Mouse (Mus musculus) Patski (cell line): ENCODE data around the gene Cenpm. TPM values are rescaled to one million over a fixed set of nuclear protein-coding genes. Genes with fewer than 3 reads are reported as not detected.

ENCODE experiments used
- ATAC-seq: fragments of 100-300 bp; one replicate; pipeline ENCODE4 v1.8.0; 2021
- CTCF ChIA-PET: fragments of 350-600 bp; sonication (Branson Sonifier 250); formaldehyde crosslinking; loops from one replicate; lab custom pipeline; 2022; ENCODE audit warnings: inconsistent platforms; lab: Charles Lee
- POLR2A ChIA-PET: fragments of 350-600 bp; sonication (Branson Sonifier 250); formaldehyde crosslinking; loops from one replicate; lab custom pipeline; 2022; ENCODE audit warnings: antibody characterized with exemption, inconsistent platforms; lab: Charles Lee
- DNase-seq: peaks from one replicate; pipeline ENCODE4 v3.0.0-alpha.2; 2011; ENCODE audit warnings: low read depth, low spot score
- H3K27me3 ChIP-seq: fragments of 371-371 bp; one replicate; pipeline ENCODE4 v1.5.1; 2021
- CTCF ChIP-seq: fragments of 100-300 bp; IDR thresholded peaks from one replicate; pipeline ENCODE4 v1.5.1; 2021
- in situ Hi-C: fragments of 300-500 bp; cut with MboI; formaldehyde crosslinking; loops from 3 replicates; pipeline ENCODE4 v1.11.1; 2018; ENCODE audit warnings: low pct_unique_long_range_greater_than_20kb, mixed read lengths
- polyA plus RNA-seq: library from polyadenylated mRNA; unstranded; gene quantifications from one replicate; pipeline ENCODE4 v1.2.3, GENCODE M21; 2021

Gene Cenpm
- polyA plus RNA-seq: 17.7 TPM

GRCm38 (mm10) chr15:82244115-82244804 is at the start of gene Cenpm:
Gene Cenpm, minus strand, starts transcription at chr15:82244748.
- no peak for TF ChIP-seq CTCF
- in situ Hi-C loops: no loop called here
- no peaks in the 10 kb centered on the region for H3K27me3 ChIP-seq
- ATAC-seq (peak; percentile 95), DNase-seq (peak; percentile 17)
- ChIA-PET CTCF (interaction anchor here (0.7 to 1.4 kb wide), 2 partner anchors 13 to 80 kb away, joined by 3 read pairs; no protein-coding TSS in a partner anchor), POLR2A (no interaction called here)

DNA sequence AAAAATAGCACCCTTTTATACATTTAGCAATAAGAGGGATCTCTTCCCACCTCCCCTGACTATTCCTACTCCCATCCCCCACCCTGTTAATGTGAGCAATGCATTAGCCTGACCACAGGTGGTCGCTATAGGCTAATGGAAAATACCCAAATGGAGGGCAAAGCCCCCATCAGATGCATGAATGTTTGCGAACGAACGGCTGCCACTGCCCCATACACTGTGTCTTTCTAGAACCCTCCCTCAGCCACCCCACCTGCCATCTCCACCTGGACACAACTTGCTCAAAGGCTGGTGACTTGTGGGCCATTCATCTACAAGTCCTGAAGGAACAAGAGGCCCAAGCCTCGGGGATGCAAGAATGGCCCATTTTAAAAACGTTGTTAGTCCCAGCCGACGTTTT is 49.5 kb upstream of the Cenpm start:
- in situ Hi-C loops: no loop called here

GRCm38 (mm10) chr15:82293271-82293711 is 48.7 kb upstream of the Cenpm start:
- TF ChIP-seq CTCF: no peak
- in situ Hi-C loops: no loop called here

More for the DNA sequence above, 49.5 kb upstream of the Cenpm start:
- POLR2A ChIA-PET: no interaction called here
- no peaks in the 10 kb centered on the region for H3K27me3 ChIP-seq
- CTCF ChIA-PET: interaction anchor here (0.9 kb wide), 1 partner anchor 17 kb away, joined by 3 read pairs; no protein-coding TSS in a partner anchor
- no peak for DNase-seq
- ATAC-seq: no peak
- no peak for TF ChIP-seq CTCF

GRCm38 (mm10) chr15:82292851-82293250 is 48.3 kb upstream of the Cenpm start:
- TF ChIP-seq CTCF: no peak
- in situ Hi-C loops: no loop called here
- DNase-seq (no peak), ATAC-seq (no peak)
- ChIA-PET POLR2A (interaction anchor here (0.5 to 1.8 kb wide), 2 partner anchors 8 to 46 kb away, joined by 3 read pairs; partner anchors contain the start of genes Naga, Pheta2 and Smdt1), CTCF (interaction anchor here (0.9 kb wide), 1 partner anchor 16 kb away, joined by 3 read pairs; no protein-coding TSS in a partner anchor)
- H3K27me3 ChIP-seq: no peaks in the 10 kb centered on the region

More at GRCm38 (mm10) chr15:82293271-82293711, 48.7 kb upstream of the Cenpm start:
- peak; percentile 97 for ATAC-seq
- ChIA-PET POLR2A (no interaction called here), CTCF (interaction anchor here (0.9 kb wide), 1 partner anchor 16 kb away, joined by 3 read pairs; no protein-coding TSS in a partner anchor)
- peak; percentile 61 for DNase-seq
- H3K27me3 ChIP-seq: no peaks in the 10 kb centered on the region

DNA sequence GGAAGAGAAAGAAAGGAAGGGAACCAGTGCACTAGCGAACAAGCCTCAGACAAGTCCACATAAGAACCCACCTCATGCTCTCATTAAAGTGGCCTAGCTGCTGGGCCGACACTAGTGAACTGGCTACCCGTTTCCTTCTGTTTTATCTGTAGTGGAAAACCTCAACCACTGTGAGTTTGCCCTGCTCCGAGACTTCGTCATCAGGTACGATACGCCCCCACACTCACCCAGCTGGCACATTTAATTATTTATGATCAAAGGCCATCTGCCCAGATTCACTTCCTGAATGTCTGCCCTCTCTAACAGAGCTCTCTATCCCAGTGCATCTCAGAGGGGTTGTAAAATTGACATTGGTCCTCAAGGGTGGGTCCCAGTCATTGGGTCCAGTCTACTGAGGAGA is 45.7 kb upstream of the Cenpm start:
- ChIA-PET CTCF (no interaction called here), POLR2A (no interaction called here)
- H3K27me3 ChIP-seq: peaks cover 3% of the 10 kb centered on the region
- no peak for DNase-seq
- TF ChIP-seq CTCF: no peak
- no peak for ATAC-seq
- in situ Hi-C loops: no loop called here

- H3K27me3 ChIP-seq: peaks cover 3% of the 10 kb centered on the region
- no peak for DNase-seq
- no peak for ATAC-seq
- CTCF ChIA-PET: interaction anchor here (1.0 kb wide), 1 partner anchor 27 kb away, joined by 3 read pairs; no protein-coding TSS in a partner anchor
- no peak for TF ChIP-seq CTCF
- in situ Hi-C loops: no loop called here
- POLR2A ChIA-PET: no interaction called here
Observed at GRCm38 (mm10) chr15:82286157-82286556, 41.6 kb upstream of the Cenpm start.

- peaks cover 26% of the 10 kb centered on the region for H3K27me3 ChIP-seq
- ChIA-PET POLR2A (interaction anchor here (2.6 kb wide), 1 partner anchor 58 kb away, joined by 9 read pairs; the partner anchor contains the start of genes Naga, Pheta2 and Smdt1), CTCF (interaction anchor here (1.0 to 2.4 kb wide), 4 partner anchors 9 to 44 kb away, joined by 3 to 16 read pairs (median 4); no protein-coding TSS in a partner anchor)
- ATAC-seq (no peak), DNase-seq (no peak)
- no peak for TF ChIP-seq CTCF
- in situ Hi-C loops: no loop called here
Observed at GRCm38 (mm10) chr15:82280638-82281037, 36.1 kb upstream of the Cenpm start.

DNA sequence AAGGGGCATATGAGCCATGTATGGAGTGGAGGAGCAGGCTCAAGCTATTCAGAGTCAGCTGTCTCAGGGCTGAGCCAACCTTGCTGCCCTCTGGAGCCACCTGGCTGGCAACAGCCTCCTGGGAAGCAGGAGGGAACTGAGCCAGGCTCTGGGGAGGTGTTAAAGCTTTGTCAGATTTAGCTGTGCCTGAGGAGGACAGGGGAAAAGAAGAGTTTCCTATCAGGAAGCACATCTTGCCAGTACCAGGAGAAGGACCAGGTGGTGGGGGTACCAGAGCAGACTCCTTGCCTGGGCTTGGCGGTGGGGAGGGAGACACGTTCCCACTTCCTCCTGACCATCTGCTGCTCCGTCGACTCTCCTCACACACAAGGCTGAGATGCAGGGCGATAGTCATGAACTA is 33.0 kb upstream of the Cenpm start:
- no peak for DNase-seq
- H3K27me3 ChIP-seq: peaks cover 44% of the 10 kb centered on the region
- ChIA-PET POLR2A (no interaction called here), CTCF (interaction anchor here (1.3 kb wide), 1 partner anchor 10 kb away, joined by 3 read pairs; no protein-coding TSS in a partner anchor)
- ATAC-seq: no peak
- TF ChIP-seq CTCF: no peak
- in situ Hi-C loops: no loop called here

DNA sequence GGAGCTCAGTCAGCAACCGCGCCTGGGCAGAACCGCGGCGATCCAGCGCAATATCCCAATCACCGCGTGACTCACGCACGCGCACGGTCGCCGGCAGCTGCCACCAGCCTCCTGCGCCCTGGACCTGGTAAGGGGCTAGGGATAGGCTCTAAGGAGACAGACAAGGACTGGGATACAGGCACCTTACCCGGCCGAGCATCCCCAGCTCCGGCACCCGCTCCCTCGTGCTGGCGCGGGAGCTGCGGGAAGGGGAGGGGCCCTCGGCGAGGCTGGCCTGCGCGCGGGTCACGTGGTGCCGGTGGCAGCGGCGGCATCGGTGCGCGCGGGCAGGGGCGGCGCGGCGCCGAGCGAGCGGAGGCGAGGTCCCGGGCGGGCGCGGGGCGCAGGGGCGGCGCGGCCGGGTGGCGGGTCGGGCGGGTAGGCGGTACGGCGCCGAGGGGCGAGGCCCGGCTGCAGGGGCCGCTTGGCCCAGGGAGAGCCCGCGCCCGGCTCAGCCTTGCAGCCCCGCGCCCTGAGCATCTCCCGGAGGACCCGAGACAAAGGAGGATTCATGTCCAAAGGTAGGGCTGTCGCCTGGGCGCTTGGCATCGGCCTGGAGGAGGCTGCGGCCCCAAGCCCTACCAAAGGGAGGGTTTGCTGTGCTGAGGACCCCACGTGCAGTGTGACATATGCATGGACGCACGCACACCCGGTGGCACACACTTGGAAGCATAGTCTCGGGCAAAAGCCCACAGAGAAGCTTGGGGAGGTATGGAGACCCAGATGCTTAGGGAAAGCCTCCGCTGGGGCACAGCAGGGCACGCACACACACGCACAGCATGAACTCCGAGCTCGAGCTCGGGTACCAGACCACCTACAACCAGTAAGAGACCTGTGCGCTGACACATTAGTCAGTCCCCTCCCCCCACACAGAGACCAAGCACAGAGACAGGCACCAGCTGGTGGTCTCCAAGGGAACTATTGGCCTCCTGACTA is 30.7 kb upstream of the Cenpm start:
- in situ Hi-C loops: no loop called here
- DNase-seq: no peak
- POLR2A ChIA-PET: no interaction called here
- peaks cover 44% of the 10 kb centered on the region for H3K27me3 ChIP-seq
- CTCF ChIA-PET: interaction anchor here (3.0 kb wide), 1 partner anchor 10 kb away, joined by 9 read pairs; no protein-coding TSS in a partner anchor
- ATAC-seq: peak; percentile 11
- no peak for TF ChIP-seq CTCF

GRCm38 (mm10) chr15:82274593-82274926 is 30.0 kb upstream of the Cenpm start, which contains the start of gene Sept3:
Gene Sept3, plus strand, starts transcription at chr15:82274893.
- ATAC-seq (no peak), DNase-seq (no peak)
- TF ChIP-seq CTCF: no peak
- in situ Hi-C loops: no loop called here
- H3K27me3 ChIP-seq: peaks cover 44% of the 10 kb centered on the region
- CTCF ChIA-PET: interaction anchor here (3.0 kb wide), 1 partner anchor 10 kb away, joined by 9 read pairs; no protein-coding TSS in a partner anchor
- POLR2A ChIA-PET: no interaction called here
